Mouse (Mus musculus) limb, embryonic 14.5 days (tissue): ENCODE measurements around the gene Armc9. TPM values are rescaled to one million over a fixed set of nuclear protein-coding genes. Genes with fewer than 3 reads are reported as not detected.

Source experiments
- ATAC-seq: fragments of 200-750 bp; cut with Nextera tagmentation; 2 replicates; pipeline ENCODE4 v1.8.0; 2017; ENCODE audit warnings: low read depth, moderate number of reproducible peaks, moderate TSS enrichment; ENCODE audit not compliant: low FRiP score
- DNase-seq: peaks from one replicate; pipeline ENCODE4 v3.0.0-alpha.2; 2015; ENCODE audit warnings: low spot score
- H3K27ac ChIP-seq: fragments of 300-500 bp; sonication (generic); replicated peaks from 2 replicates; pipeline ENCODE4 v1.5.1; 2014; ENCODE audit warnings: low read depth, mild to moderate bottlenecking, low read length, moderate library complexity, mixed read lengths
- H3K27me3 ChIP-seq: fragments of 300-500 bp; sonication (generic); 2 replicates; pipeline ENCODE4 v1.6.1; 2014; ENCODE audit warnings: low read length, mixed read lengths; ENCODE audit not compliant: control insufficient read depth, insufficient read depth
- H3K36me3 ChIP-seq: fragments of 300-500 bp; sonication (generic); 2 replicates; pipeline ENCODE4 v1.6.1; 2014; ENCODE audit warnings: mild to moderate bottlenecking, low read length, moderate library complexity, mixed read lengths; ENCODE audit not compliant: control insufficient read depth, insufficient read depth
- H3K4me1 ChIP-seq: fragments of 300-500 bp; sonication (generic); 2 replicates; pipeline ENCODE4 v1.6.1; 2014; ENCODE audit warnings: antibody characterized with exemption, low read length, mixed read lengths; ENCODE audit not compliant: control insufficient read depth, insufficient read depth
- H3K4me2 ChIP-seq: fragments of 300-500 bp; sonication (generic); replicated peaks from 2 replicates; pipeline ENCODE4 v1.6.1; 2014; ENCODE audit warnings: low read depth, mild to moderate bottlenecking, low read length, moderate library complexity; ENCODE audit not compliant: severe bottlenecking
- H3K4me3 ChIP-seq: fragments of 300-500 bp; sonication (generic); replicated peaks from 2 replicates; pipeline ENCODE4 v1.5.1; 2014; ENCODE audit warnings: low read length
- H3K9ac ChIP-seq: fragments of 300-500 bp; sonication (generic); 2 replicates; pipeline ENCODE4 v1.6.1; 2014; ENCODE audit warnings: mild to moderate bottlenecking, low read depth, low read length, moderate library complexity; ENCODE audit not compliant: severe bottlenecking
- H3K9me3 ChIP-seq: fragments of 300-500 bp; sonication (generic); 2 replicates; pipeline ENCODE4 v1.6.1; 2016; ENCODE audit warnings: low read length; ENCODE audit not compliant: control insufficient read depth
- POLR2A ChIP-seq: fragments of 200-500 bp; IDR thresholded peaks from 2 replicates; pipeline ENCODE4 v1.8.0; 2012; ENCODE audit warnings: inconsistent platforms, mild to moderate bottlenecking, moderate library complexity, borderline replicate concordance; ENCODE audit not compliant: insufficient read depth, insufficient read length; ENCODE audit errors: extremely low read depth
- WGBS: fragments of 180-500 bp; shearing (Covaris S2); extraction: QIAGEN DNeasy Blood & Tissue Kit; methylation state at CpG from one replicate; pipeline ENCODE4 v1.1.7; 2014; 5-methylcytosine and 5-hydroxymethylcytosine counted together
- polyA plus RNA-seq, 2 experiments: library from polyadenylated mRNA; depleted of rRNA in 1 of 2; stranded (reverse) in 1 of 2; unstranded in 1 of 2; fragments of >200 nt; fragmentation: Nextera tagmentation in 1 of 2; extraction: Ambion mirVana in 1 of 2; gene quantifications; 2 replicates each; pipeline versions ENCODE4 v1.2.1 to v1.2.3; 2012 to 2014

The Armc9 gene
- polyA plus RNA-seq, 2 experiments: 17.0 to 19.6 TPM

DNA sequence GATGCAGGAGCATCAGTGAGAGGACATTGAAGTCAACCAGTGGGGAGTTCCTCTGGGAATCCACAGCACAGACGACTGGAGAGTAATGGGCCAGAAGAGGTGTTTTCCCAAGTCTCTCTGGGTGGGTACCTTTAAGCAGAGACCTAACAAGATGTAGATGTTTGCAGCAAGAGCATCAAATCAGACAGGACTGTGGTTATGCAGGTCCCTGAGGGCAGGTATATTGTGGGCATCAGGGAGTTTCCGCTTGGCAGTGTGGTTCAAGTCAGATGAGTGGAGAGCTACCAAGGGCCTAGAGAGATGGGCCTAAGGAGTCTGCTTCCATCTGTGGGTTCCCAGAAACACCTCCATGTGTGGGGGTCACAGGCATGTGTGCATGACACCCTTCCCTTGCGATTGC is 1.5 kb downstream of the Armc9 start:
- Histone ChIP-seq H3K36me3 (peaks cover 25% of the 10 kb centered on the region), H3K9me3 (no peaks in the 10 kb centered on the region), H3K4me1 (peaks cover 8% of the 10 kb centered on the region), H3K4me3 (no peak overlapping the region), H3K4me2 (no peak overlapping the region), H3K9ac (no peak overlapping the region), H3K27me3 (no peaks in the 10 kb centered on the region), H3K27ac (no peak overlapping the region)
- no peak for ATAC-seq
- DNase-seq: no peak
- no peak for TF ChIP-seq POLR2A
- WGBS: 81% methylated on average over 3 of the region's 3 CpGs

DNA sequence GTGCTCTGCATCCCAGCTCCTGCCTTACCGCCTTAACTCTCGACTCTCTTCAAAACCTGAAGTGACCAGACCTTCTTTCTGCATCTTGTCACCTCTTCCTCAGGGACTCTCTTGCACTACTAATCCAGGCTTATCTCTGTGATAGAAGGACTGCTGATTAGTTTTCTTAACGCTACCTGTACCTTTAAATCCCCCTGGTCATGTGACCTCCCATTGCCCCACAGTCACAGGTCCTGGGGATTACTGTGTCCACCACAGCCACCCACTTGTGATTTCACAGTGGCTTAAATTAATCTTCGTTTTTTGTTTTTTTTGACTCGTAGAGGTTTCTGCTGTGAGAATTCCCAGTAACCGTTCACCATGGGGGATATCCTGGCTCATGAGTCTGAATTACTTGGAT is 2.0 kb downstream of the Armc9 start:
- Histone ChIP-seq H3K27me3 (no peaks in the 10 kb centered on the region), H3K27ac (no peak overlapping the region), H3K4me2 (no peak overlapping the region), H3K4me3 (no peak overlapping the region), H3K36me3 (peaks cover 28% of the 10 kb centered on the region), H3K9me3 (no peaks in the 10 kb centered on the region), H3K9ac (no peak overlapping the region), H3K4me1 (peaks cover 8% of the 10 kb centered on the region)
- no peak for DNase-seq
- no peak for TF ChIP-seq POLR2A
- WGBS: 82% methylated on average over 6 of the region's 6 CpGs
- no peak for ATAC-seq

DNA sequence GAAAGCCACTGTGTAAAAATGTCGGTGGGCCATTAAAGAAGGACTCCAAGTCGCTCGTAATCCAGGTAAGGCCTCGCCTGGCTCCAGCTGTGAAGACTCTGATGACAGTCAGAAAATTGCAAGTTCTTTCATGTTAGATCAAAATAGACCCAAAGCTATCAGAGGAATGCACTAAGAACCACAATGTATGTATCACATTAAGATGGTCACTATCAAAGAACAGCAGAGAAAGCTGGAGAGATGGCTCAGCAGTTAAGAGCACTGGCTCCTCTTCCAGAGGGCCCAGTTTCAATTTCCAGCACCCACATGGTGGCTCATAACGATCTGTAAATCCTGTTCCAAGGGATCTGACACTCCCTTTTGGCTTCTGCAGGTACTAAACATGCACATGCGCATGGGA is 5.5 kb downstream of the Armc9 start:
- peaks cover 7% of the 10 kb centered on the region for H3K4me1 ChIP-seq
- no peak overlapping the region for H3K27ac ChIP-seq
- no peak for TF ChIP-seq POLR2A
- no peak overlapping the region for H3K4me2 ChIP-seq
- ATAC-seq: no peak
- no peak for DNase-seq
- WGBS: 80% methylated on average over 6 of the region's 6 CpGs
- no peaks in the 10 kb centered on the region for H3K27me3 ChIP-seq
- peaks cover 53% of the 10 kb centered on the region for H3K36me3 ChIP-seq
- no peak overlapping the region for H3K4me3 ChIP-seq
- no peaks in the 10 kb centered on the region for H3K9me3 ChIP-seq
- no peak overlapping the region for H3K9ac ChIP-seq

DNA sequence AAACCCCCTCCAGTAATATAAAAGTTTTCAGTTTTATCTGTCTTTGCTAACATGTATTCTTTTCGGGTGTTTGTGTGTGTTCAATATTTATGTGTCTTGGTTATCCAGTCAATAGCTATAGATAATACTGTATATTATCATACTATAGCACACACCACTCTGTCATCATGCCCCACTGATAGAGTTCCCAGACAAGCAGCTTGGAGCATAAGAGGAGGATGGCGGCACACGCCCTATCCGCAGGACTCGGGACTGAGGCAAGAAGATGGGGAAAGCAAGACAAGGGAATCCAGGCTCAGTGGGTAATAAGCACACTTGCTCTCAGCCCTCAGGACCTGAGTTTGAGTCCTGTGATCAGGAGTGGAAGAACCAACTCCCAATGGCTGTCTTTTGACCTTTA is 5.9 kb downstream of the Armc9 start:
- H3K9me3 ChIP-seq: no peaks in the 10 kb centered on the region
- DNase-seq: no peak
- no peak overlapping the region for H3K4me3 ChIP-seq
- peaks cover 3% of the 10 kb centered on the region for H3K4me1 ChIP-seq
- TF ChIP-seq POLR2A: no peak
- H3K27me3 ChIP-seq: no peaks in the 10 kb centered on the region
- no peak overlapping the region for H3K9ac ChIP-seq
- no peak overlapping the region for H3K27ac ChIP-seq
- no peak overlapping the region for H3K4me2 ChIP-seq
- no peak for ATAC-seq
- H3K36me3 ChIP-seq: peaks cover 57% of the 10 kb centered on the region
- 96% methylated on average over 5 of the region's 5 CpGs for WGBS

DNA sequence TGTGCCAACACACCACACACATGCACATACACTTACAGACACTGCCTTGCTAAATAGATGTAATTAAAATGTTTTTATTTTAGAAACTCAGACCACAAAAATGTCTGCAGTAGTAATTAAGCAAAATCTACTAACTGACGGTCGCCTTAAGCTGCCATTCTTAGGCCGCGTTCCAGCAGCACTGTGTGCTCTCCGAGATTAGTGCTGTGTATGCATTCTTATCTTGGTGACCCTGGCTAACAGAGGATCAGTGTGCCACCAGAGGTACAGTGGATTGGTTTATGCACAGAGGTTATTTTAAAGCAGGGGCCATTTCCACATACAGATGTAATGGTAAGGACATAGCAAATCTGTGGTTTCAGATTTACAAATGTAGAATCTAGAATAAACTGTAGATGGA is 6.5 kb downstream of the Armc9 start:
- no peak overlapping the region for H3K27ac ChIP-seq
- no peak overlapping the region for H3K9ac ChIP-seq
- no peaks in the 10 kb centered on the region for H3K27me3 ChIP-seq
- peaks cover 63% of the 10 kb centered on the region for H3K36me3 ChIP-seq
- no peak for TF ChIP-seq POLR2A
- no peak for DNase-seq
- ATAC-seq: no peak
- H3K9me3 ChIP-seq: no peaks in the 10 kb centered on the region
- H3K4me3 ChIP-seq: no peak overlapping the region
- no peaks in the 10 kb centered on the region for H3K4me1 ChIP-seq
- 95% methylated on average over 5 of the region's 5 CpGs for WGBS
- no peak overlapping the region for H3K4me2 ChIP-seq

DNA sequence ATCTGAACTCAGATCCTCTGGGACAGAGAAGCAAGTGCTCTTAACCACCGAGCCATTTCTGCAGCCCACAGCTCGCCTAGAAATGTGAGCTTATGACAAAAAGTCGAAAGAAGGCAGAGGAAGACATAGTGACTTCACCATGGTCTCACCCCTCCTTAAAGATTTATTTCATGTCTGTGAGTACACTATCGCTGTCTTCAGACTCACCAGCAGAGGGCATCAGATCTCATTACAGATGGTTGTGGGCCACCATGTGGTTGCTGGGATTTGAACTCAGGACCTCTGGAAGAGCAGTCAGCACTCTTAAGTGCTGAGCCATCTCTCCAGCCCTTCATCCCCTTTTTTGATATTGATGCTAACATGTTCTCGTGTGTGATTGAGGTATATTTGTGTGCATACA is 20.0 kb downstream of the Armc9 start:
- no peak for TF ChIP-seq POLR2A
- Histone ChIP-seq H3K36me3 (peaks cover 64% of the 10 kb centered on the region), H3K4me1 (no peaks in the 10 kb centered on the region), H3K4me2 (no peak overlapping the region), H3K9me3 (no peaks in the 10 kb centered on the region), H3K27ac (no peak overlapping the region), H3K27me3 (no peaks in the 10 kb centered on the region), H3K9ac (no peak overlapping the region), H3K4me3 (no peak overlapping the region)
- ATAC-seq (no peak), DNase-seq (no peak)
- 92% methylated on average over 5 of the region's 5 CpGs for WGBS
